Comparison of ENCODE assay signal across 19 mouse cellular contexts in genomic region chr17:49777115-49777839, GRCm38 (mm10).
DNase-seq lines count a peak whose midpoint lies in the region; ATAC-seq and TF ChIP-seq lines count a peak whose summit lies in the region.
"Had no signal": no experiment of that assay in that cellular context is flagged by ENCODE, and none has a peak within 500 bp of the region (broad histone marks: within the 10 kb centered on the region; RNA-seq: fewer than 3 reads in every experiment).

No protein-coding gene starts in this region.

- TF ChIP-seq EP300 in liver, postnatal 0 days (IDR thresholded peaks at IDR 0.05; ENCODE audit: low read depth), result no peak

- TF ChIP-seq CTCF in liver, adult 2 months (IDR thresholded peaks at IDR 0.05; ENCODE audit: low read depth, low read length), result no peak
- no peak for TF ChIP-seq CTCF in liver, postnatal 0 days (IDR thresholded peaks at IDR 0.05; ENCODE audit: low read depth)

- WGBS in liver, adult 2 months, result 71% methylated on average over 13 of the region's 13 CpGs
- 61% methylated on average over 13 of the region's 13 CpGs for WGBS in liver, postnatal 0 days (ENCODE audit: insufficient replicate concordance)
- 23% methylated on average over 13 of the region's 13 CpGs for WGBS in kidney, embryonic 16.5 days
- 86% methylated on average over 13 of the region's 13 CpGs for WGBS in forebrain, embryonic 12.5 days

- no peaks in the 10 kb centered on the region for H3K79me2 ChIP-seq in liver, adult 2 months (ENCODE audit: control insufficient read depth, insufficient read depth, low read length)

- no peak overlapping the region for H3K9ac ChIP-seq in liver, adult 2 months (ENCODE audit: low read depth, low read length)
- H3K9ac ChIP-seq in liver, postnatal 0 days (replicated peaks), result no peak overlapping the region
- no peak overlapping the region for H3K9ac ChIP-seq in kidney, embryonic 16.5 days (replicated peaks; ENCODE audit: low read length)
- H3K9ac ChIP-seq in forebrain, embryonic 12.5 days, result no peak overlapping the region
- H3K9ac ChIP-seq: forebrain, embryonic 15.5 days; heart, embryonic 12.5 days; limb, embryonic 15.5 days had no signal

- no peaks in the 10 kb centered on the region for H3K36me3 ChIP-seq in liver, adult 2 months (ENCODE audit: control insufficient read depth, insufficient read depth, low read length)
- no peaks in the 10 kb centered on the region for H3K36me3 ChIP-seq in liver, postnatal 0 days (replicated peaks; ENCODE audit: insufficient read depth, low read length)
- no peaks in the 10 kb centered on the region for H3K36me3 ChIP-seq in kidney, embryonic 16.5 days (ENCODE audit: insufficient read depth, low read length)
- no peaks in the 10 kb centered on the region for H3K36me3 ChIP-seq in forebrain, embryonic 12.5 days (replicated peaks)
- H3K36me3 ChIP-seq: forebrain, embryonic 15.5 days; heart, embryonic 12.5 days; limb, embryonic 15.5 days had no signal

- H3K27me3 ChIP-seq in liver, adult 2 months (ENCODE audit: control insufficient read depth, insufficient read depth, low read length), result no peaks in the 10 kb centered on the region
- H3K27me3 ChIP-seq in liver, postnatal 0 days (ENCODE audit: insufficient read depth, low read length), result no peaks in the 10 kb centered on the region
- H3K27me3 ChIP-seq in kidney, embryonic 16.5 days (ENCODE audit: insufficient read depth, low read length), result no peaks in the 10 kb centered on the region
- H3K27me3 ChIP-seq in forebrain, embryonic 12.5 days, result no peaks in the 10 kb centered on the region
- H3K27me3 ChIP-seq: forebrain, embryonic 15.5 days; heart, embryonic 12.5 days; limb, embryonic 15.5 days had no signal

- no peaks in the 10 kb centered on the region for H3K4me1 ChIP-seq in liver, adult 2 months (ENCODE audit: control insufficient read depth, insufficient read depth, low read length)
- no peaks in the 10 kb centered on the region for H3K4me1 ChIP-seq in liver, postnatal 0 days (ENCODE audit: insufficient read depth)
- H3K4me1 ChIP-seq in kidney, embryonic 16.5 days (ENCODE audit: insufficient read depth, low read length), result peaks cover 12% of the 10 kb centered on the region
- no peaks in the 10 kb centered on the region for H3K4me1 ChIP-seq in forebrain, embryonic 12.5 days
- H3K4me1 ChIP-seq: forebrain, embryonic 15.5 days had no signal

- ATAC-seq in liver, postnatal 0 days, result no peak
- ATAC-seq in kidney, embryonic 16.5 days (ENCODE audit: low FRiP score, low TSS enrichment), result peak; percentile 72
- no peak for ATAC-seq in erythroblast, adult 5-6 weeks (replicated peaks; ENCODE audit: low FRiP score, poor library complexity, severe bottlenecking)
- ATAC-seq in forebrain, embryonic 12.5 days (ENCODE audit: low FRiP score), result no peak
- ATAC-seq: CD4-positive, CD25-positive, alpha-beta regulatory T cell, adult 4 months; forebrain, embryonic 15.5 days; hindbrain, postnatal 0 days had no signal

- no peak overlapping the region for H3K4me2 ChIP-seq in liver, postnatal 0 days (ENCODE audit: low read depth, low read length)
- H3K4me2 ChIP-seq in kidney, embryonic 16.5 days (replicated peaks; ENCODE audit: low read depth, low read length), result no peak overlapping the region
- no peak overlapping the region for H3K4me2 ChIP-seq in forebrain, embryonic 12.5 days
- H3K4me2 ChIP-seq: forebrain, embryonic 15.5 days; heart, embryonic 12.5 days; limb, embryonic 15.5 days had no signal

- no peak overlapping the region for H3K4me3 ChIP-seq in liver, adult 2 months (ENCODE audit: insufficient read depth, low read depth, low read length)
- no peak overlapping the region for H3K4me3 ChIP-seq in liver, postnatal 0 days (ENCODE audit: low read depth, low read length)
- no peak overlapping the region for H3K4me3 ChIP-seq in kidney, embryonic 16.5 days (ENCODE audit: low read length)
- H3K4me3 ChIP-seq in forebrain, embryonic 12.5 days (replicated peaks), result no peak overlapping the region
- H3K4me3 ChIP-seq: forebrain, embryonic 15.5 days; heart, embryonic 12.5 days; limb, embryonic 15.5 days had no signal

- DNase-seq in liver, adult 2 months (ENCODE audit: extremely low read depth, low read depth, low spot score), result peak; percentile 12
- no peak for DNase-seq in liver, postnatal 0 days
- peak; percentile 25 for DNase-seq in embryo, embryonic 11 days
- no peak for DNase-seq in Muller cell, postnatal 12 days (ENCODE audit: inconsistent ontology term)
- DNase-seq: adrenal gland, postnatal 10 days; cerebellum, adult 11-12 months; cerebellum, postnatal 25 days; heart, postnatal 36 days; lung, adult 2 months; midbrain, embryonic 14.5 days had no signal

- TF ChIP-seq POLR2A in liver, adult 2 months (IDR thresholded peaks at IDR 0.05; ENCODE audit: extremely low read depth, insufficient read depth, low read length), result no peak

- no peaks in the 10 kb centered on the region for H3K9me3 ChIP-seq in liver, postnatal 0 days (ENCODE audit: low read length)
- 0 out of 2 replicates have a peak, but pooled peaks cover 3% of the 10 kb centered on the region for H3K9me3 ChIP-seq in kidney, embryonic 16.5 days (ENCODE audit: low read length)
- no peaks in the 10 kb centered on the region for H3K9me3 ChIP-seq in forebrain, embryonic 12.5 days
- H3K9me3 ChIP-seq: forebrain, embryonic 15.5 days; limb, embryonic 15.5 days had no signal

- H3K27ac ChIP-seq in liver, adult 2 months (replicated peaks; ENCODE audit: insufficient read depth, low read depth, low read length), result no peak overlapping the region
- H3K27ac ChIP-seq in liver, postnatal 0 days (ENCODE audit: low read depth), result no peak overlapping the region
- peak overlapping the region; percentile 55; the same call in 1 of the 2 replicates for H3K27ac ChIP-seq in kidney, embryonic 16.5 days (ENCODE audit: low read length)
- no peak overlapping the region for H3K27ac ChIP-seq in forebrain, embryonic 12.5 days
- H3K27ac ChIP-seq: forebrain, embryonic 15.5 days; hindbrain, postnatal 0 days; limb, embryonic 15.5 days; macrophage had no signal

Comparison
In these comparisons a context has a peak if more than half of its experiments do, and no peak if none do; other contexts are left out.
1. DNase-seq: peak in liver, adult 2 months (single experiment) and embryo, embryonic 11 days (single experiment); none in liver, postnatal 0 days (single experiment) and Muller cell, postnatal 12 days (single experiment).